Mouse (Mus musculus) hindbrain, embryonic 13.5 days (tissue): ENCODE measurements around the gene Crbn. TPM values are rescaled to one million over a fixed set of nuclear protein-coding genes. Genes with fewer than 3 reads are reported as not detected.

Experiments used
- ATAC-seq: fragments of 200-750 bp; cut with Nextera tagmentation; 2 replicates; pipeline ENCODE4 v1.8.0; 2017; ENCODE audit warnings: moderate TSS enrichment; ENCODE audit not compliant: low FRiP score
- H3K27ac ChIP-seq: fragments of 300-500 bp; sonication (generic); 2 replicates; pipeline ENCODE4 v1.5.1; 2015; ENCODE audit warnings: inconsistent platforms, mild to moderate bottlenecking, moderate library complexity
- H3K27me3 ChIP-seq: fragments of 300-500 bp; sonication (generic); 2 replicates; pipeline ENCODE4 v1.6.1; 2015; ENCODE audit warnings: mild to moderate bottlenecking, inconsistent platforms
- H3K36me3 ChIP-seq: fragments of 300-500 bp; sonication (generic); 2 replicates; pipeline ENCODE4 v1.6.1; 2015; ENCODE audit warnings: mild to moderate bottlenecking, inconsistent platforms
- H3K4me1 ChIP-seq: fragments of 300-500 bp; sonication (generic); replicated peaks from 2 replicates; pipeline ENCODE4 v1.6.1; 2015; ENCODE audit warnings: inconsistent platforms
- H3K4me2 ChIP-seq: fragments of 300-500 bp; sonication (generic); 2 replicates; pipeline ENCODE4 v1.6.1; 2015; ENCODE audit warnings: inconsistent platforms, mild to moderate bottlenecking, moderate library complexity
- H3K4me3 ChIP-seq: fragments of 300-500 bp; sonication (generic); 2 replicates; pipeline ENCODE4 v1.5.1; 2015; ENCODE audit warnings: mild to moderate bottlenecking, inconsistent platforms
- H3K9ac ChIP-seq: fragments of 300-500 bp; sonication (generic); 2 replicates; pipeline ENCODE4 v1.6.1; 2015; ENCODE audit warnings: mild to moderate bottlenecking, inconsistent platforms
- H3K9me3 ChIP-seq: fragments of 300-500 bp; sonication (generic); 2 replicates; pipeline ENCODE4 v1.6.1; 2016; ENCODE audit warnings: inconsistent platforms
- WGBS: fragments of 180-500 bp; shearing (Covaris S2); methylation state at CpG from one replicate; pipeline ENCODE4 v1.1.7; 2015; 5-methylcytosine and 5-hydroxymethylcytosine counted together
- polyA plus RNA-seq: library from polyadenylated mRNA; unstranded; fragments of >200 nt; fragmentation: Nextera tagmentation; extraction: Ambion mirVana; gene quantifications from 2 replicates; pipeline ENCODE4 v1.2.1, GENCODE M21; 2015

Gene Crbn
- polyA plus RNA-seq = 62.2 and 64.9 TPM in 2 replicates

GRCm38 (mm10) chr6:106799333-106800226 lies at the start of gene Crbn:
TSS of gene Crbn (minus strand) at chr6:106800077.
- Histone ChIP-seq H3K4me1 (peaks cover 12% of the 10 kb centered on the region), H3K9ac (peak within 1 kb of the TSS; percentile 79), H3K36me3 (peaks cover 8% of the 10 kb centered on the region), H3K9me3 (no peaks in the 10 kb centered on the region), H3K4me3 (peak within 1 kb of the TSS; percentile 74), H3K27ac (no peak within 1 kb of the TSS), H3K27me3 (0 out of 2 replicates have a peak, but pooled peaks cover 2% of the 10 kb centered on the region), H3K4me2 (peak within 1 kb of the TSS; percentile 92)
- peak; percentile 95 for ATAC-seq
- 2% methylated on average over 57 of the region's 57 CpGs for WGBS

DNA sequence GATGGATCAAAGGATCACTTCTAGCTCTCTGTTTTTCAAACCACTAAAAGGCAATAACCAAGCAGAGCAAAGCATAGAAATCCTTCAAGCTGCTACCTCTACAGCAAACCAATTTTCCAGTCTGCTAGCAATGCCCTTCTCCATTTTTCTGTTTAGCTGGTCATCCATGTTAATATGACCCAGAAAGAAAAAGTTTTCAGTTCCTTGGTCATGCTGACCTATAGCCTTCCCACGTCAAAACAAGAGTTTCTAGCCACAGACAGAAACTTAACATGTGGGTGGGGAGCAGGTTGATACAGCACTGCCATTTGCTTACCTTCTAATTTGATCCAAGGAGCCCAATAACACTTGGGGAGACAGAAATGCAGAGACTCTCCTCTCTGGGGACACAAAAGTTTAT lies 40.3 kb upstream of the Crbn start:
- no peak overlapping the region for H3K9ac ChIP-seq
- H3K4me2 ChIP-seq = no peak overlapping the region
- no peak overlapping the region for H3K27ac ChIP-seq
- H3K9me3 ChIP-seq = no peaks in the 10 kb centered on the region
- no peaks in the 10 kb centered on the region for H3K4me1 ChIP-seq
- H3K36me3 ChIP-seq = no peaks in the 10 kb centered on the region
- H3K27me3 ChIP-seq = no peaks in the 10 kb centered on the region
- ATAC-seq = no peak
- H3K4me3 ChIP-seq = no peak overlapping the region
- WGBS = 86% methylated on average over 1 of the region's 1 CpGs

- no peak for ATAC-seq
- Histone ChIP-seq H3K9ac (no peak overlapping the region), H3K4me3 (no peak overlapping the region), H3K27ac (no peak overlapping the region), H3K36me3 (no peaks in the 10 kb centered on the region), H3K9me3 (no peaks in the 10 kb centered on the region), H3K27me3 (no peaks in the 10 kb centered on the region), H3K4me2 (no peak overlapping the region), H3K4me1 (no peaks in the 10 kb centered on the region)
- 70% methylated on average over 3 of the region's 3 CpGs for WGBS
Observed at GRCm38 (mm10) chr6:106838053-106838452, 38.2 kb upstream of the Crbn start.

DNA sequence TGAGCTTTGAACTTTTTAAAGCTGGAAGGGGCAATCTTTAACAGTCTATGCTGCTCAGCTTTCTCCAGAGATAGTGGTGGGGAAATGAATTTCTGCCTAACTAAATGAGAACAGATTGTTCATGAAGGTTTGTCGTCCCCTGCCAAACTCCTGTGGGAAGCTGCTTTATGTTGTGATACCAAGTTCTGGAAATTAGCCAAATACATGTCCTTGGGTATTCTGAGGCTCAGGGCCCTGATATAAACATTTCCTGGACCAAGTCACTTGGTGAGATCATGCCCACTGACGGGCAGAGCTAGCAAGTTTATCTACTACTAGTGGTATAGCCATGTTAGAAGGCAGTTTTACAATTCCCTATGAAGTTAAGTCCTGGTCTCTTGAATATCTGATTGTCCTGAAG lies 35.4 kb upstream of the Crbn start:
- H3K4me3 ChIP-seq = no peak overlapping the region
- H3K4me2 ChIP-seq = no peak overlapping the region
- H3K36me3 ChIP-seq = no peaks in the 10 kb centered on the region
- 60% methylated on average over 2 of the region's 2 CpGs for WGBS
- no peak overlapping the region for H3K9ac ChIP-seq
- ATAC-seq = no peak
- no peaks in the 10 kb centered on the region for H3K9me3 ChIP-seq
- no peaks in the 10 kb centered on the region for H3K27me3 ChIP-seq
- no peak overlapping the region for H3K27ac ChIP-seq
- no peaks in the 10 kb centered on the region for H3K4me1 ChIP-seq

DNA sequence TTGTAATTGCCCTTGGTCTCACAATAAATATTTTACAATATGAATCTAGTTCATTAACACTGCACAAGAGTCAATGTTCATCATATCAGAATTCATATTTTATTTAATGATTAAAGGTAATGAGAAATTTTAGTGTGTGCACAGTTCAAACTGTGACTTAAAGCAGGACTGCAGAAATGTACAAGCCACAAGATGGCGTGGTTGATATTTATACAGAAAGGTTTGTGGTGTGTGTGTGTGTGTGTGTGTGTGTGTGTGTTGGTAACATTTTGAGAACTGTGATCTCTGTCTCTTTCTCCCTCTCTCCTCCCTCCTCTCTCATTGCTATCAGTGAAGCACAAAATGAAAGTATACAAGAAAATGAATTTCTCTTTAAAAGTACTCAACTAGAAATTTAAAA lies 22.5 kb upstream of the Crbn start:
- Histone ChIP-seq H3K4me3 (no peak overlapping the region), H3K9me3 (no peaks in the 10 kb centered on the region), H3K36me3 (no peaks in the 10 kb centered on the region), H3K4me1 (no peaks in the 10 kb centered on the region), H3K4me2 (no peak overlapping the region), H3K27me3 (no peaks in the 10 kb centered on the region), H3K9ac (no peak overlapping the region), H3K27ac (no peak overlapping the region)
- WGBS = 48% methylated on average over 1 of the region's 1 CpGs
- ATAC-seq = no peak

DNA sequence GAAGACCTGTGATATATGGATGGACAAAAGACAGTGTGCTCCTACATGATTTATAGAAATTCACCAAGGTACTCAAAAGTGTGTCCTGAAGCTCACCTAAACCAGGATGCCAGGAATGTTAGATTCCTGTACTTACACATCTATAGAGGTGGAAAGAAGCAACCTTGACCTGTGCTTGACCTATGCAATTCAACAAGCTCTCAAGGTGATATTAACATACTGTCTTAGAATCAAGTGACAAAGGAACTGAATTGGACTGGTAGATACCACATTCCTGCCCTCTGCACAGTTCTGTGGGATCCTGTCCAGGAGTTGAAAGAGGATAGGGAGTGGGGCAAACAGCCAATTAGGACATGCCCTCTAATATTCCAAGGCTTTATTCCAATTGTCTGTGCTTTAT lies 20.7 kb upstream of the Crbn start:
- H3K27ac ChIP-seq = no peak overlapping the region
- no peaks in the 10 kb centered on the region for H3K9me3 ChIP-seq
- no peaks in the 10 kb centered on the region for H3K36me3 ChIP-seq
- H3K4me2 ChIP-seq = no peak overlapping the region
- no peak overlapping the region for H3K4me3 ChIP-seq
- H3K4me1 ChIP-seq = no peaks in the 10 kb centered on the region
- H3K27me3 ChIP-seq = no peaks in the 10 kb centered on the region
- ATAC-seq = no peak
- H3K9ac ChIP-seq = no peak overlapping the region

DNA sequence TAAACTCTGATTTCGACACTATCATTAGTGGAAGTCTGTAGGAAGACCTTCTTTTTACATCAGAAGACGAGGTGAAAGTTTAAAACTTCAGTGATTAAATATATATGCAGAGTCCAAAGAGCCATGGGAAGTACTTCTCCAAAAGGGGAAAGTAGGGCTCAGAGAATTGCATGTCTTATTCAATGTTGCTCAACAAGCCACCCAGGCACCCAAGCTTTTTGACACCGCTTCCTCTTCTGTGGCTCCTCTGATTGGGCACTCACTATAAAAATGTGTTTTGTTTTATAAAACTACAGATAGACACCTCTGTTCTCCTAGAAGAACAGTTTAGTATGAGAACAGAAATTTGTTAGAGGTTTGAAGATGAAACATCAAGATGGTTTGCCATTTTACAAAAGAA lies 20.0 kb upstream of the Crbn start:
- H3K4me3 ChIP-seq = no peak overlapping the region
- no peaks in the 10 kb centered on the region for H3K4me1 ChIP-seq
- no peak for ATAC-seq
- no peak overlapping the region for H3K4me2 ChIP-seq
- H3K27ac ChIP-seq = no peak overlapping the region
- WGBS = 91% methylated on average over 3 of the region's 3 CpGs
- H3K9me3 ChIP-seq = no peaks in the 10 kb centered on the region
- H3K9ac ChIP-seq = no peak overlapping the region
- no peaks in the 10 kb centered on the region for H3K36me3 ChIP-seq
- H3K27me3 ChIP-seq = no peaks in the 10 kb centered on the region

GRCm38 (mm10) chr6:106819246-106819645 lies 19.4 kb upstream of the Crbn start:
- H3K4me1 ChIP-seq = no peaks in the 10 kb centered on the region
- no peak overlapping the region for H3K9ac ChIP-seq
- H3K36me3 ChIP-seq = no peaks in the 10 kb centered on the region
- no peaks in the 10 kb centered on the region for H3K9me3 ChIP-seq
- ATAC-seq = no peak
- H3K27me3 ChIP-seq = no peaks in the 10 kb centered on the region
- no peak overlapping the region for H3K4me2 ChIP-seq
- no peak overlapping the region for H3K4me3 ChIP-seq
- H3K27ac ChIP-seq = no peak overlapping the region

- Histone ChIP-seq H3K27me3 (no peaks in the 10 kb centered on the region), H3K9ac (no peak overlapping the region), H3K4me3 (no peak overlapping the region), H3K4me2 (no peak overlapping the region), H3K4me1 (no peaks in the 10 kb centered on the region), H3K9me3 (no peaks in the 10 kb centered on the region), H3K36me3 (no peaks in the 10 kb centered on the region), H3K27ac (no peak overlapping the region)
- WGBS = 97% methylated on average over 3 of the region's 3 CpGs
- ATAC-seq = no peak
Observed at GRCm38 (mm10) chr6:106810686-106811085, 10.8 kb upstream of the Crbn start.

DNA sequence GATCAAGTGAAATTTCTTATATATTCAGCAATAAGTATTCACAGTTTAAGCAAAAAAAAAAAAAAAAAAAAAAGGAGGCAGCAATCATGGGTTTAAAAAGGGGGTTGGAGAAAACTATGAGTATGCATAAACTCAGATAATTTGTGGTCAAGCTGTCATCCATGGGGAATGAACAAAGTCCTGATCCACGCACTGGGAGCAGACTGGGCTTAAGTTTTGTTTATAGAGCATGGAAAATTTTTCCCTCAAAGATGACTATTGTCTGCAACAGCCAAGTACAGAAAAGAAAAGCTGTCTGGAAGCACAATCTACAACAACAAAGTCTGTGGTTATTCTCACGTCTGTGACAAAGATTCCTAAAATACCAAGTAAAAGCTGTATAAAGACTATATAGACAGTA lies 9.3 kb upstream of the Crbn start:
- Histone ChIP-seq H3K9ac (no peak overlapping the region), H3K27ac (no peak overlapping the region), H3K36me3 (no peaks in the 10 kb centered on the region), H3K4me3 (no peak overlapping the region), H3K27me3 (no peaks in the 10 kb centered on the region), H3K4me2 (no peak overlapping the region), H3K9me3 (no peaks in the 10 kb centered on the region), H3K4me1 (no peaks in the 10 kb centered on the region)
- WGBS = 75% methylated on average over 2 of the region's 2 CpGs
- no peak for ATAC-seq

GRCm38 (mm10) chr6:106804904-106805303 lies 5.0 kb upstream of the Crbn start:
- Histone ChIP-seq H3K4me3 (no peak overlapping the region), H3K4me2 (no peak overlapping the region), H3K27ac (no peak overlapping the region), H3K9me3 (no peaks in the 10 kb centered on the region), H3K4me1 (no peaks in the 10 kb centered on the region), H3K36me3 (no peaks in the 10 kb centered on the region), H3K27me3 (0 out of 2 replicates have a peak, but pooled peaks cover 2% of the 10 kb centered on the region), H3K9ac (no peak overlapping the region)
- peak; percentile 49; the same call in 1 of the 2 replicates for ATAC-seq
- WGBS = 26% methylated on average over 2 of the region's 2 CpGs

- Histone ChIP-seq H3K27ac (no peak overlapping the region), H3K4me1 (peaks cover 12% of the 10 kb centered on the region), H3K9me3 (no peaks in the 10 kb centered on the region), H3K36me3 (peaks cover 3% of the 10 kb centered on the region; the same call in 1 of the 2 replicates), H3K27me3 (0 out of 2 replicates have a peak, but pooled peaks cover 2% of the 10 kb centered on the region), H3K9ac (no peak overlapping the region), H3K4me3 (peak overlapping the region; percentile 74), H3K4me2 (peak overlapping the region; percentile 37; the same call in 1 of the 2 replicates)
- 56% methylated on average over 5 of the region's 5 CpGs for WGBS
- ATAC-seq = peak; percentile 64; the same call in 1 of the 2 replicates
Observed at GRCm38 (mm10) chr6:106800227-106800557, 315 bp upstream of the Crbn start.
